Mouse (Mus musculus) hindbrain, embryonic 14.5 days (tissue): ENCODE results near the gene Spin1. TPM values are rescaled to one million over a fixed set of nuclear protein-coding genes. Genes with fewer than 3 reads are reported as not detected.

ENCODE experiments used
- ATAC-seq: fragments of 200-750 bp; cut with Nextera tagmentation; 2 replicates; pipeline ENCODE4 v1.8.0; 2017; ENCODE audit warnings: moderate number of reproducible peaks, mild to moderate bottlenecking, moderate TSS enrichment, moderate library complexity; ENCODE audit not compliant: low FRiP score
- DNase-seq: peaks from one replicate; pipeline ENCODE4 v3.0.0-alpha.2; 2015; ENCODE audit warnings: low spot score
- H3K27ac ChIP-seq: fragments of 300-500 bp; sonication (generic); 2 replicates; pipeline ENCODE4 v1.5.1; 2014; ENCODE audit warnings: mild to moderate bottlenecking, moderate library complexity
- H3K27me3 ChIP-seq: fragments of 300-500 bp; sonication (generic); 2 replicates; pipeline ENCODE4 v1.6.1; 2014; ENCODE audit warnings: mild to moderate bottlenecking, low read length, mixed read lengths; ENCODE audit not compliant: control insufficient read depth, insufficient read depth
- H3K36me3 ChIP-seq: fragments of 300-500 bp; sonication (generic); replicated peaks from 2 replicates; pipeline ENCODE4 v1.6.1; 2014; ENCODE audit not compliant: control insufficient read depth, insufficient read depth
- H3K4me1 ChIP-seq: fragments of 300-500 bp; sonication (generic); replicated peaks from 2 replicates; pipeline ENCODE4 v1.6.1; 2014; ENCODE audit warnings: antibody characterized with exemption, low read length, mixed read lengths; ENCODE audit not compliant: control insufficient read depth, insufficient read depth
- H3K4me2 ChIP-seq: fragments of 300-500 bp; sonication (generic); replicated peaks from 2 replicates; pipeline ENCODE4 v1.6.1; 2014; ENCODE audit warnings: mild to moderate bottlenecking, moderate library complexity
- H3K4me3 ChIP-seq: fragments of 300-500 bp; sonication (generic); replicated peaks from 2 replicates; pipeline ENCODE4 v1.5.1; 2014; ENCODE audit warnings: mild to moderate bottlenecking, low read length
- H3K9ac ChIP-seq: fragments of 300-500 bp; sonication (generic); 2 replicates; pipeline ENCODE4 v1.6.1; 2014
- H3K9me3 ChIP-seq: fragments of 300-500 bp; sonication (generic); 2 replicates; pipeline ENCODE4 v1.6.1; 2016; ENCODE audit warnings: low read length; ENCODE audit not compliant: control insufficient read depth
- WGBS: fragments of 180-500 bp; shearing (Covaris S2); extraction: QIAGEN DNeasy Blood & Tissue Kit; methylation state at CpG from one replicate; pipeline ENCODE4 v1.1.7; 2014; 5-methylcytosine and 5-hydroxymethylcytosine counted together
- polyA plus RNA-seq: library from polyadenylated mRNA; unstranded; fragments of >200 nt; fragmentation: Nextera tagmentation; extraction: Ambion mirVana; gene quantifications from 2 replicates; pipeline ENCODE4 v1.2.1, GENCODE M21; 2014

Spin1 gene
- polyA plus RNA-seq, 1 experiment from 2014 or later: 172 TPM

- Histone ChIP-seq H3K4me2 (no peak overlapping the region), H3K9ac (no peak overlapping the region), H3K36me3 (no peaks in the 10 kb centered on the region), H3K27ac (no peak overlapping the region), H3K4me1 (peaks cover 13% of the 10 kb centered on the region; the same call in 1 of the 2 replicates), H3K27me3 (peaks cover 18% of the 10 kb centered on the region), H3K4me3 (no peak overlapping the region), H3K9me3 (no peaks in the 10 kb centered on the region)
- 67% methylated on average over 7 of the region's 7 CpGs for WGBS
- DNase-seq (no peak), ATAC-seq (no peak)
These were observed 71.9 kb downstream of the Spin1 start for GRCm38 (mm10) chr13:51172601-51173000.

- DNase-seq: no peak
- Histone ChIP-seq H3K27ac (no peak overlapping the region), H3K36me3 (no peaks in the 10 kb centered on the region), H3K4me1 (no peaks in the 10 kb centered on the region), H3K9ac (no peak overlapping the region), H3K27me3 (no peaks in the 10 kb centered on the region), H3K9me3 (no peaks in the 10 kb centered on the region), H3K4me3 (no peak overlapping the region), H3K4me2 (no peak overlapping the region)
- 82% methylated on average over 10 of the region's 10 CpGs for WGBS
- ATAC-seq: no peak
These were observed 78.3 kb downstream of the Spin1 start for GRCm38 (mm10) chr13:51178932-51179331.

GRCm38 (mm10) chr13:51179362-51179761 is 78.7 kb downstream of the Spin1 start:
- ATAC-seq (no peak), DNase-seq (no peak)
- Histone ChIP-seq H3K36me3 (no peaks in the 10 kb centered on the region), H3K27me3 (no peaks in the 10 kb centered on the region), H3K27ac (no peak overlapping the region), H3K4me2 (no peak overlapping the region), H3K4me1 (no peaks in the 10 kb centered on the region), H3K9ac (no peak overlapping the region), H3K4me3 (no peak overlapping the region), H3K9me3 (no peaks in the 10 kb centered on the region)
- 67% methylated on average over 3 of the region's 3 CpGs for WGBS

DNA sequence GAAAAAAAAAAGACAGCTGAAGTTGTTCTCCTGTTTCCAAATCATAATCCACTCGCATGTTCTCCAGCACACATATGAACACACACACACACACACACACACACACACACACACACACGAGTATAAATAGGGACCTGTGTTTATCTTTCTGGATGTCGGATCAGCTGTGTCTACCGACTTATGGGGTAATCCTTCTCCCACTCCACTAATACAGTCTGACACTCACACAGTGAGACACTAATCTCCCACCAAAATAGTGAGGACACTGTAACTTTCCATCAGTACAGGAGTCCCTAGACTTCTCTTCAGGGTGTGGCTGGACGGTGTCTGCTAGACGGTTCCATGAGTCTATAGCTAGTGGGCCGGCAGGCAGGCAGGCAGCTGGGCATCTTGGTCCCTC is 81.6 kb downstream of the Spin1 start:
- Histone ChIP-seq H3K4me1 (no peaks in the 10 kb centered on the region), H3K27ac (no peak overlapping the region), H3K27me3 (no peaks in the 10 kb centered on the region), H3K4me2 (no peak overlapping the region), H3K9ac (no peak overlapping the region), H3K4me3 (no peak overlapping the region), H3K36me3 (no peaks in the 10 kb centered on the region), H3K9me3 (no peaks in the 10 kb centered on the region)
- no peak for ATAC-seq
- no peak for DNase-seq
- 90% methylated on average over 7 of the region's 7 CpGs for WGBS

DNA sequence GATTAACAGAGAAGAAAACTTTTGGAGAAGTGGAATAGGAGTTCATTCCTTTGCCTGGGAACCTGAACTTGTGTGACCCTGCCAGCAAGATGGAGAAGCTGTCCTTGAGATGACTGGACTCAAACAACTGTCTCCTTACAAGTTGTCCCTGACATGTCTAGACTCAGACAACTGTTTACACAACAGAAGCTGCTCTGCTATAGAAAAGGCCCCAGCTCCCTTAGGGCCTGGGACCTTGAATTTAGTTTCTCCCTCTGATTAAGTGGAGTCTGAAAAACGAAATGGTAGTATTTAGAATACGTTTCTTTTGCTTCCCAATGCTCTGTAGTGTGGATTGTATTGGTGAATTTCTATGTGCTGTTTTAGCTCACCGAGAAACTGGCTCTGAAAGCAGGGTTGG is 84.2 kb downstream of the Spin1 start:
- no peak overlapping the region for H3K4me2 ChIP-seq
- no peaks in the 10 kb centered on the region for H3K9me3 ChIP-seq
- DNase-seq: no peak
- H3K4me3 ChIP-seq: no peak overlapping the region
- H3K27ac ChIP-seq: no peak overlapping the region
- no peaks in the 10 kb centered on the region for H3K4me1 ChIP-seq
- ATAC-seq: no peak
- H3K27me3 ChIP-seq: no peaks in the 10 kb centered on the region
- H3K36me3 ChIP-seq: no peaks in the 10 kb centered on the region
- H3K9ac ChIP-seq: no peak overlapping the region
- 83% methylated on average over 3 of the region's 3 CpGs for WGBS

- H3K27ac ChIP-seq: no peak overlapping the region
- no peak for DNase-seq
- no peaks in the 10 kb centered on the region for H3K36me3 ChIP-seq
- no peaks in the 10 kb centered on the region for H3K4me1 ChIP-seq
- no peak overlapping the region for H3K4me3 ChIP-seq
- no peak overlapping the region for H3K9ac ChIP-seq
- H3K4me2 ChIP-seq: no peak overlapping the region
- H3K9me3 ChIP-seq: no peaks in the 10 kb centered on the region
- no peak for ATAC-seq
- WGBS: 44% methylated on average over 3 of the region's 3 CpGs
- H3K27me3 ChIP-seq: no peaks in the 10 kb centered on the region
These were observed 89.7 kb downstream of the Spin1 start for GRCm38 (mm10) chr13:51190336-51190735.

- Histone ChIP-seq H3K9ac (no peak overlapping the region), H3K27ac (no peak overlapping the region), H3K4me2 (no peak overlapping the region), H3K27me3 (no peaks in the 10 kb centered on the region), H3K9me3 (no peaks in the 10 kb centered on the region), H3K36me3 (no peaks in the 10 kb centered on the region), H3K4me3 (no peak overlapping the region), H3K4me1 (no peaks in the 10 kb centered on the region)
- DNase-seq (no peak), ATAC-seq (no peak)
- WGBS: 87% methylated on average over 6 of the region's 6 CpGs
These were observed 90.9 kb downstream of the Spin1 start for GRCm38 (mm10) chr13:51191416-51192140.

DNA sequence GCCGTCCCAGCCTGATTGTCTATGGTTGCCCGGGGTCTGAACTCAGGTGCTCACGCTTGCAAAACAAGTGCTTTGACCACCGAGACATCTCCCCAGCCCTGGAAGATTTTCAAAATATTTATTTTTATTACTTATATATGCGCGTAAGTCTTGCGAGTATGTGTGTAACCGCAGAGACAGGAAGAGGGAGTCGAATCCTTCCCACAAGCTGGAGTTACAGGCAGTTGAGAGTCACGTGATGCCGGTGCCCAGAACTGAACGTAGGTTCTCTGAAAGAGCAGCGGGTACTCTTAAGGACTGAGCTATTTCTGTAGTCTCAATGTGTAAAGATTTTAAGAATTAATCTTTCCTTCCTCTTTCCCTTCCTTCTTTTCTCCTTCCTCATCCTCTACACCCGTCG is 93.2 kb downstream of the Spin1 start:
- Histone ChIP-seq H3K9me3 (no peaks in the 10 kb centered on the region), H3K9ac (no peak overlapping the region), H3K4me2 (no peak overlapping the region), H3K4me3 (no peak overlapping the region), H3K27me3 (no peaks in the 10 kb centered on the region), H3K4me1 (no peaks in the 10 kb centered on the region), H3K27ac (no peak overlapping the region), H3K36me3 (no peaks in the 10 kb centered on the region)
- WGBS: 93% methylated on average over 15 of the region's 15 CpGs
- DNase-seq (no peak), ATAC-seq (no peak)

DNA sequence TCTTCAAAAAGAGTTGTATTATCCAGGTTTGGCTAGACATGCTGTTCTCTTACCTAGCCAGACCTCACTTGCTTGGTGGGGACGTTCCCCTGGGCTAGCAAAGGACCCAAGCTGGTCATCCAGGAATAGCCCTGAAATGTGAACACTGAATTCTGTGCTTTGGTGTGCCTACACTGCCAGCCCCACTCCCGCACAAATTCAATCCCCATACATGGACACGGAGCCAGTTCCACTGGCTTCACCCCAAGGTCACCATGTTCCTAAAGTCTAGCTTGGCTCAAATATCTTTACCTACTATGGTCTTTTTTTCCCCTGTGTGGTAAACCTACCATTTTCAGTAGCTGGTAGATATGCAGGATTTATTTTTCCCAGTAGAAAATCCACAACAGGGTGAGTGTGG is 97.0 kb downstream of the Spin1 start:
- Histone ChIP-seq H3K9ac (no peak overlapping the region), H3K27ac (no peak overlapping the region), H3K4me3 (no peak overlapping the region), H3K27me3 (no peaks in the 10 kb centered on the region), H3K9me3 (0 out of 2 replicates have a peak, but pooled peaks cover 5% of the 10 kb centered on the region), H3K4me2 (no peak overlapping the region), H3K4me1 (no peaks in the 10 kb centered on the region), H3K36me3 (no peaks in the 10 kb centered on the region)
- 88% methylated on average over 3 of the region's 3 CpGs for WGBS
- no peak for DNase-seq
- no peak for ATAC-seq

DNA sequence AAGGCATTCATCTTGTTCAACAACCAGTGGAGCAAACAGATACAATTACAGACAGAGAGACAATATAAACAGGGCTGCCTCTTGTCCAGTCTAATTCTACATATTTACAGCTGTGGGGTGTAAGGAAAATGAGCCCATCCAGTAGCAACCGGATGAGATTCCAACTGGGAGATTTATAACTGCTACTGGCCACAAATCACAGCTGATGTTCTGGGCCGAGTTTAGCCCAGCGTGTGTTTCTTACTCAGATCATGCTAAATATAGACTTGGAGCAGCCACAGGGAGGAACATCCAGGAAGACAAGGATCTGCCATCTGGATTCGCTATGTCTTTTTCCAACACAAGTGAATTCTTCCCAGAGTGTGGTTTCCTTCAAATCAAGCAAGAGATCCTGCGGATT is 97.5 kb downstream of the Spin1 start:
- WGBS: 72% methylated on average over 5 of the region's 5 CpGs
- DNase-seq (no peak), ATAC-seq (no peak)
- Histone ChIP-seq H3K36me3 (no peaks in the 10 kb centered on the region), H3K9ac (no peak overlapping the region), H3K27ac (no peak overlapping the region), H3K27me3 (no peaks in the 10 kb centered on the region), H3K4me2 (no peak overlapping the region), H3K4me3 (no peak overlapping the region), H3K4me1 (no peaks in the 10 kb centered on the region), H3K9me3 (0 out of 2 replicates have a peak, but pooled peaks cover 5% of the 10 kb centered on the region)
